Mouse (Mus musculus) neural tube, embryonic 15.5 days (tissue): ENCODE results near the gene Catsper4. TPM values are rescaled to one million over a fixed set of nuclear protein-coding genes. Genes with fewer than 3 reads are reported as not detected.

Source experiments
- ATAC-seq: fragments of 200-750 bp; cut with Nextera tagmentation; 2 replicates; pipeline ENCODE4 v1.8.0; 2017; ENCODE audit warnings: mild to moderate bottlenecking, moderate TSS enrichment, moderate library complexity; ENCODE audit not compliant: low FRiP score
- H3K27ac ChIP-seq: fragments of 300-500 bp; sonication (generic); replicated peaks from 2 replicates; pipeline ENCODE4 v1.5.1; 2015; ENCODE audit warnings: mild to moderate bottlenecking, inconsistent platforms
- H3K27me3 ChIP-seq: fragments of 300-500 bp; sonication (generic); replicated peaks from 2 replicates; pipeline ENCODE4 v1.6.1; 2015; ENCODE audit warnings: inconsistent platforms
- H3K36me3 ChIP-seq: fragments of 300-500 bp; sonication (generic); 2 replicates; pipeline ENCODE4 v1.6.1; 2015; ENCODE audit warnings: inconsistent platforms
- H3K4me1 ChIP-seq: fragments of 300-500 bp; sonication (generic); 2 replicates; pipeline ENCODE4 v1.6.1; 2015; ENCODE audit warnings: inconsistent platforms
- H3K4me2 ChIP-seq: fragments of 300-500 bp; sonication (generic); 2 replicates; pipeline ENCODE4 v1.6.1; 2015; ENCODE audit warnings: inconsistent platforms, mild to moderate bottlenecking, moderate library complexity
- H3K4me3 ChIP-seq: fragments of 300-500 bp; sonication (generic); replicated peaks from 2 replicates; pipeline ENCODE4 v1.5.1; 2015; ENCODE audit warnings: mild to moderate bottlenecking, inconsistent platforms
- H3K9ac ChIP-seq: fragments of 300-500 bp; sonication (generic); replicated peaks from 2 replicates; pipeline ENCODE4 v1.6.1; 2015; ENCODE audit warnings: mild to moderate bottlenecking, inconsistent platforms
- H3K9me3 ChIP-seq: fragments of 300-500 bp; sonication (generic); replicated peaks from 2 replicates; pipeline ENCODE4 v1.6.1; 2016; ENCODE audit warnings: inconsistent platforms
- WGBS: fragments of 180-500 bp; shearing (Covaris S2); methylation state at CpG from one replicate; pipeline ENCODE4 v1.1.7; 2015; ENCODE audit warnings: mixed read lengths; 5-methylcytosine and 5-hydroxymethylcytosine counted together
- polyA plus RNA-seq: library from polyadenylated mRNA; unstranded; fragments of >200 nt; fragmentation: Nextera tagmentation; extraction: Ambion mirVana; gene quantifications from 2 replicates; pipeline ENCODE4 v1.2.1, GENCODE M21; 2015

Gene Catsper4
- polyA plus RNA-seq, 1 experiment from 2014 or later = not detected

DNA sequence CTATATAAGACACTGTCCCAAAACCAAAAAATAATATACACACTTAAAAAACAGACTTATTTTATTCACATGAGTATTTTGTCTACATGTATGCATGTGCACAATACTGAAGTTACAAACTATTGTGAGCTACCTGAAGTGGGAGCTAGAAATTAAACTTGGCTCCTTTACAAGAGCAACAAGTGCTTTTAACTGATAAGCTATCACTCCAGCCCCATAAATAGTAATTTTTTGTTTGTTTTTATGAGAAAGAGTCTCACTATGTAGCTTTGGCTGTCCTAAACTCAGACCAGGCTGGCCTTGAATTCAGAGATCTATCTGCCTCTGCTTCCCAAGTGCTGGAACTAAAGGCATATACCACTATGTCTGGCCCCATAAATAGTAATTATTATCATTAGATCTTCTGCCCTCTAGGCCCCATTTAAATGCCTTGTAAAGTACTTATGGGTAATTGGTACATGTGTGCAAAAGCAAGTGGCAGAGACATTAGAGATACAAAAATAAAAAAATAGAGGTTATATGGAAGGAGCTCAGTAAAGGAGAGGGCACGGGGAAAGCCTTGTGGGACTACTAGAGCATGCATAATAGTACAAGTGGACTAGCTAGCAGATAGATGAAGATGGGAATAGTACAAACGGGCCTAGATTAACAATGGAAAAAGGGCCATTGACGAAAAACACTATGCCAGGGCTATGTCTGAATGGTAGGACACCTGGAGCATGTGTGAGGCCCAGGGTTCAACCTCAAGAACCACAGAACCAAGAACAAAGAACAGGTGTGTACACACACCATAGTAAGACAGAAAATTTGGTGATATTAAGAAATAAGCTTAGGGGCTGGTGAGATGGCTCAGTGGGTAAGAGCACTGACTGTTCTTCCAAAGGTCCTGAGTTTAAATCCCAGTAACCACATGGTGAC lies 61.4 kb downstream of the Catsper4 start:
- WGBS = 81% methylated on average over 3 of the region's 3 CpGs
- Histone ChIP-seq H3K9ac (no peak overlapping the region), H3K27me3 (no peaks in the 10 kb centered on the region), H3K4me1 (no peaks in the 10 kb centered on the region), H3K9me3 (no peaks in the 10 kb centered on the region), H3K36me3 (no peaks in the 10 kb centered on the region), H3K4me2 (no peak overlapping the region), H3K4me3 (no peak overlapping the region), H3K27ac (no peak overlapping the region)
- no peak for ATAC-seq

- 82% methylated on average over 6 of the region's 6 CpGs for whole genome bisulfite sequencing
- H3K9ac ChIP-seq = no peak overlapping the region
- H3K27me3 ChIP-seq = no peaks in the 10 kb centered on the region
- no peak for ATAC-seq
- H3K27ac ChIP-seq = no peak overlapping the region
- H3K4me1 ChIP-seq = no peaks in the 10 kb centered on the region
- no peaks in the 10 kb centered on the region for H3K9me3 ChIP-seq
- H3K36me3 ChIP-seq = no peaks in the 10 kb centered on the region
- H3K4me3 ChIP-seq = no peak overlapping the region
- no peak overlapping the region for H3K4me2 ChIP-seq
Measured at GRCm38 (mm10) chr4:134165024-134165423, 62.2 kb downstream of the Catsper4 start.

- no peak overlapping the region for H3K4me2 ChIP-seq
- no peaks in the 10 kb centered on the region for H3K27me3 ChIP-seq
- H3K27ac ChIP-seq = no peak overlapping the region
- no peak overlapping the region for H3K4me3 ChIP-seq
- H3K4me1 ChIP-seq = no peaks in the 10 kb centered on the region
- no peaks in the 10 kb centered on the region for H3K9me3 ChIP-seq
- no peak overlapping the region for H3K9ac ChIP-seq
- no peaks in the 10 kb centered on the region for H3K36me3 ChIP-seq
- ATAC-seq = no peak
- WGBS = 96% methylated on average over 6 of the region's 6 CpGs
Measured at GRCm38 (mm10) chr4:134164591-134164990, 62.6 kb downstream of the Catsper4 start.

Other genes starting within 250 kb of the Catsper4 start
- gene Dhdds, start 226.5 kb downstream of the Catsper4 start, polyA plus RNA-seq = 47.0 and 47.4 TPM in 2 replicates
- gene Lin28a, start 208.5 kb downstream of the Catsper4 start, polyA plus RNA-seq = 0.19 and 0.37 TPM in 2 replicates
- gene Zfp683, start 173.5 kb downstream of the Catsper4 start, polyA plus RNA-seq = not detected in 2 replicates
- gene Crybg2, start 166.6 kb downstream of the Catsper4 start, polyA plus RNA-seq = 2.5 and 3.7 TPM in 2 replicates
- gene Cd52, start 132.3 kb downstream of the Catsper4 start, polyA plus RNA-seq = 5.6 and 29.0 TPM in 2 replicates
- 16.2 and 19.4 TPM in 2 replicates for gene Ubxn11, start 124.8 kb downstream of the Catsper4 start, polyA plus RNA-seq
- 436 and 479 TPM in 2 replicates for gene Sh3bgrl3, start 98.6 kb downstream of the Catsper4 start, polyA plus RNA-seq
- 18.9 and 34.8 TPM in 2 replicates for gene Cep85, start 40.3 kb downstream of the Catsper4 start, polyA plus RNA-seq
- gene Gm7534, start 24.4 kb downstream of the Catsper4 start, polyA plus RNA-seq = not detected in 2 replicates
- gene Cnksr1, start 11.0 kb upstream of the Catsper4 start, polyA plus RNA-seq = 0.20 and 1.4 TPM in 2 replicates
- 0.42 TPM in 1 of 2 replicates, not detected in the other for gene E130218I03Rik, start 16.3 kb upstream of the Catsper4 start, polyA plus RNA-seq
- gene Zfp593, start 18.2 kb upstream of the Catsper4 start, polyA plus RNA-seq = 13.9 and 14.8 TPM in 2 replicates
- not detected in 2 replicates for gene Gm30191, start 19.6 kb upstream of the Catsper4 start, polyA plus RNA-seq
- gene Grrp1, start 26.7 kb upstream of the Catsper4 start, polyA plus RNA-seq = 14.2 and 17.0 TPM in 2 replicates
- 32.1 and 33.9 TPM in 2 replicates for gene Pdik1l, start 60.5 kb upstream of the Catsper4 start, polyA plus RNA-seq
- 1.2 and 1.4 TPM in 2 replicates for gene Trim63, start 87.7 kb upstream of the Catsper4 start, polyA plus RNA-seq
- gene Slc30a2, start 115.8 kb upstream of the Catsper4 start, polyA plus RNA-seq = 0.14 and 0.20 TPM in 2 replicates
- gene Extl1, start 156.5 kb upstream of the Catsper4 start, polyA plus RNA-seq = 0.75 and 1.2 TPM in 2 replicates
- 7.5 and 8.9 TPM in 2 replicates for gene Pafah2, start 168.9 kb upstream of the Catsper4 start, polyA plus RNA-seq
- 4,048 and 4,915 TPM in 2 replicates for gene Stmn1, start 240.9 kb upstream of the Catsper4 start, polyA plus RNA-seq